ENCODE assay signal across 19 mouse cellular contexts in genomic region chr15:98074521-98074920, GRCm38 (mm10). TPM values are rescaled to one million over a fixed set of nuclear protein-coding genes. Genes with fewer than 3 reads are reported as not detected.
A peak's percentile ranks its signal among the peaks of the same experiment; 100 is the strongest.
DNase-seq lines count a peak whose midpoint lies in the region; ATAC-seq lines count a peak whose summit lies in the region.
"Had no signal": no experiment of that assay in that cellular context is flagged by ENCODE, and none has a peak within 500 bp of the region (broad histone marks: within the 10 kb centered on the region; RNA-seq: fewer than 3 reads in every experiment).

No protein-coding gene starts in this region.

- no peaks in the 10 kb centered on the region for H3K27me3 ChIP-seq in heart, embryonic 10.5 days (ENCODE audit: insufficient read depth, poor library complexity, severe bottlenecking)
- H3K27me3 ChIP-seq in heart, embryonic 15.5 days: no peaks in the 10 kb centered on the region
- no peaks in the 10 kb centered on the region for H3K27me3 ChIP-seq in splenic B cell, adult 2 months (ENCODE audit: control insufficient read depth, insufficient read depth, low read length, poor library complexity, severe bottlenecking)
- H3K27me3 ChIP-seq: CH12.LX; forebrain, embryonic 13.5 days; hindbrain, embryonic 13.5 days; Patski had no signal

- intact Hi-C loops in heart, postnatal 36 days (cut with DNase I): no loop called here

- peaks cover 84% of the 10 kb centered on the region for H3K36me3 ChIP-seq in heart, embryonic 10.5 days
- peaks cover 48% of the 10 kb centered on the region for H3K36me3 ChIP-seq in heart, embryonic 15.5 days
- H3K36me3 ChIP-seq in splenic B cell, adult 2 months (ENCODE audit: control insufficient read depth, insufficient read depth, low read length, poor library complexity, severe bottlenecking): peaks cover 10% of the 10 kb centered on the region

- no peak overlapping the region for H3K9ac ChIP-seq in heart, embryonic 15.5 days
- H3K9ac ChIP-seq: forebrain, embryonic 13.5 days; forebrain, postnatal 0 days; hindbrain, embryonic 13.5 days had no signal

- H3K27ac ChIP-seq in heart, embryonic 10.5 days: no peak overlapping the region
- peak overlapping the region; percentile 42; the same call in 1 of the 2 replicates for H3K27ac ChIP-seq in heart, embryonic 15.5 days
- H3K27ac ChIP-seq: embryonic facial prominence, embryonic 10.5 days; forebrain, embryonic 13.5 days; hindbrain, embryonic 13.5 days; hindbrain, postnatal 0 days had no signal

- H3K9me3 ChIP-seq in heart, embryonic 10.5 days: no peaks in the 10 kb centered on the region
- H3K9me3 ChIP-seq in heart, embryonic 15.5 days (replicated peaks): no peaks in the 10 kb centered on the region
- H3K9me3 ChIP-seq: embryonic facial prominence, embryonic 10.5 days; forebrain, embryonic 13.5 days; hindbrain, embryonic 13.5 days had no signal

- WGBS in heart, embryonic 10.5 days: 96% methylated on average over 8 of the region's 8 CpGs
- 76% methylated on average over 8 of the region's 8 CpGs for WGBS in heart, embryonic 15.5 days

- H3K4me3 ChIP-seq in heart, embryonic 10.5 days: no peak overlapping the region
- no peak overlapping the region for H3K4me3 ChIP-seq in heart, embryonic 15.5 days
- H3K4me3 ChIP-seq: embryonic facial prominence, embryonic 10.5 days; forebrain, embryonic 13.5 days; hindbrain, embryonic 13.5 days had no signal

- no peak for ATAC-seq in heart, embryonic 15.5 days (replicated peaks; ENCODE audit: insufficient number of reproducible peaks, insufficient read depth, low FRiP score, low read depth)
- ATAC-seq: activated CD4-positive, CD25-positive, alpha-beta regulatory T cell, adult 4 months; forebrain, embryonic 13.5 days; forebrain, postnatal 0 days; hindbrain, postnatal 0 days; Patski had no signal

- 0 out of 2 replicates have a peak, but pooled peaks cover 6% of the 10 kb centered on the region for H3K4me1 ChIP-seq in heart, embryonic 10.5 days
- H3K4me1 ChIP-seq in heart, embryonic 15.5 days (replicated peaks): no peaks in the 10 kb centered on the region
- H3K4me1 ChIP-seq: embryonic facial prominence, embryonic 10.5 days; forebrain, embryonic 13.5 days; hindbrain, embryonic 13.5 days had no signal

- DNase-seq in heart, adult 11 months: peak; percentile 90
- DNase-seq in heart, embryonic 10.5 days (ENCODE audit: low spot score): no peak
- no peak for DNase-seq in heart, postnatal 36 days
- peak; percentile 88 for DNase-seq in A20 (ENCODE audit: low read depth, low spot score)
- DNase-seq in splenic B cell, adult 2 months (ENCODE audit: low read depth, low spot score): peak; percentile 29
- DNase-seq in testis, postnatal 10 days (ENCODE audit: low spot score): no peak
- DNase-seq: adrenal gland, postnatal 14 days; cerebellum, adult 2 months; forebrain, postnatal 0 days; gastrocnemius, postnatal 36 days; kidney, adult 11 months had no signal

- H3K4me2 ChIP-seq in heart, embryonic 15.5 days: no peak overlapping the region
- H3K4me2 ChIP-seq: forebrain, embryonic 13.5 days; hindbrain, embryonic 13.5 days had no signal

RNA-seq across cellular contexts. Expression of gene Pfkm, which starts 17.9 kb away (rescaled TPM):
- polyA plus RNA-seq in heart, embryonic 10.5 days (2016; fragmentation: Nextera tagmentation; extraction: Ambion mirVana): 47.1 and 67.5 TPM in 2 replicates
- 119 and 127 TPM in 2 replicates for polyA plus RNA-seq in heart, embryonic 15.5 days (2015; fragmentation: Nextera tagmentation; extraction: Ambion mirVana)
- 100 to 1,000 TPM; 876 to 924 TPM for total RNA-seq in heart, postnatal 36 days (2021)

RNA-seq across cellular contexts. Expression of gene Senp1, which starts 19.0 kb away (rescaled TPM):
- polyA plus RNA-seq in heart, embryonic 10.5 days (2016; fragmentation: Nextera tagmentation; extraction: Ambion mirVana): 26.8 and 30.5 TPM in 2 replicates
- 16.7 and 19.0 TPM in 2 replicates for polyA plus RNA-seq in heart, embryonic 15.5 days (2015; fragmentation: Nextera tagmentation; extraction: Ambion mirVana)
- total RNA-seq in heart, postnatal 36 days (2021): 10 to 100 TPM in 1 of 2 experiments, 1 to 10 TPM in 1; 9.9 to 11.3 TPM

Comparison
In these comparisons a context has a peak if more than half of its experiments do, and no peak if none do; other contexts are left out.
1. DNase-seq: peak in heart, adult 11 months (single experiment), A20 (single experiment) and splenic B cell, adult 2 months (single experiment); none in heart, embryonic 10.5 days (single experiment), heart, postnatal 36 days (0 of 2) and testis, postnatal 10 days (single experiment).